Mouse (Mus musculus) lung, embryonic 14.5 days (tissue): Measurements from ENCODE around the gene Crlf1. TPM values are rescaled to one million over a fixed set of nuclear protein-coding genes. Genes with fewer than 3 reads are reported as not detected.

Source experiments
- ATAC-seq: fragments of 200-750 bp; cut with Nextera tagmentation; 2 replicates; pipeline ENCODE4 v1.8.0; 2017; ENCODE audit warnings: mild to moderate bottlenecking, moderate TSS enrichment, moderate library complexity; ENCODE audit not compliant: insufficient read depth
- DNase-seq: peaks from one replicate; pipeline ENCODE4 v3.0.0-alpha.2; 2015
- H3K27ac ChIP-seq: fragments of 300-500 bp; sonication (generic); 2 replicates; pipeline ENCODE4 v1.5.1; 2014; ENCODE audit warnings: low read depth, mild to moderate bottlenecking, moderate library complexity
- H3K27me3 ChIP-seq: fragments of 300-500 bp; sonication (generic); 2 replicates; pipeline ENCODE4 v1.6.1; 2014; ENCODE audit warnings: low read length, control low read depth; ENCODE audit not compliant: insufficient read depth
- H3K36me3 ChIP-seq: fragments of 300-500 bp; sonication (generic); 2 replicates; pipeline ENCODE4 v1.6.1; 2014; ENCODE audit warnings: control low read depth; ENCODE audit not compliant: insufficient read depth
- H3K4me1 ChIP-seq: fragments of 300-500 bp; sonication (generic); 2 replicates; pipeline ENCODE4 v1.6.1; 2014; ENCODE audit warnings: antibody characterized with exemption, control low read depth; ENCODE audit not compliant: insufficient read depth
- H3K4me2 ChIP-seq: fragments of 300-500 bp; sonication (generic); 2 replicates; pipeline ENCODE4 v1.6.1; 2014; ENCODE audit warnings: mild to moderate bottlenecking
- H3K4me3 ChIP-seq: fragments of 300-500 bp; sonication (generic); 2 replicates; pipeline ENCODE4 v1.5.1; 2014; ENCODE audit warnings: low read depth, low read length
- H3K9ac ChIP-seq: fragments of 300-500 bp; sonication (generic); 2 replicates; pipeline ENCODE4 v1.6.1; 2014
- H3K9me3 ChIP-seq: fragments of 300-500 bp; sonication (generic); 2 replicates; pipeline ENCODE4 v1.6.1; 2016; ENCODE audit warnings: low read depth, low read length, control low read depth
- CTCF ChIP-seq: IDR thresholded peaks from 2 replicates; pipeline ENCODE4 v1.5.1; 2016; ENCODE audit warnings: antibody characterized with exemption, low read depth
- WGBS: fragments of 180-500 bp; shearing (Covaris S2); extraction: QIAGEN DNeasy Blood & Tissue Kit; methylation state at CpG from one replicate; pipeline ENCODE4 v1.1.7; 2014; 5-methylcytosine and 5-hydroxymethylcytosine counted together
- polyA plus RNA-seq: library from polyadenylated mRNA; unstranded; fragments of >200 nt; fragmentation: Nextera tagmentation; extraction: Ambion mirVana; gene quantifications from 2 replicates; pipeline ENCODE4 v1.2.1, GENCODE M21; 2014

Gene Crlf1
- polyA plus RNA-seq, 1 experiment from 2014 or later, result 165 TPM

- no peaks in the 10 kb centered on the region for H3K27me3 ChIP-seq
- peak overlapping the region; percentile 90 for H3K27ac ChIP-seq
- TF ChIP-seq CTCF, result peak; percentile 80
- H3K4me2 ChIP-seq, result peak overlapping the region; percentile 83
- peaks cover 15% of the 10 kb centered on the region; the same call in 1 of the 2 replicates for H3K36me3 ChIP-seq
- peak; percentile 99 for DNase-seq
- peaks cover 3% of the 10 kb centered on the region; the same call in 1 of the 2 replicates for H3K4me1 ChIP-seq
- H3K9me3 ChIP-seq, result no peaks in the 10 kb centered on the region
- peak; percentile 82 for ATAC-seq
- H3K9ac ChIP-seq, result peak overlapping the region; percentile 75
- under 1% methylated on average over 51 of the region's 51 CpGs for WGBS
- H3K4me3 ChIP-seq, result peak overlapping the region; percentile 82
Measured at GRCm38 (mm10) chr8:70522592-70523403, 29.8 kb downstream of the Crlf1 start.

- Histone ChIP-seq H3K9me3 (no peaks in the 10 kb centered on the region), H3K27me3 (no peaks in the 10 kb centered on the region), H3K27ac (peak overlapping the region; percentile 89), H3K4me2 (peak overlapping the region; percentile 77), H3K4me3 (peak overlapping the region; percentile 80), H3K4me1 (peaks cover 3% of the 10 kb centered on the region; the same call in 1 of the 2 replicates), H3K9ac (peak overlapping the region; percentile 90), H3K36me3 (peaks cover 25% of the 10 kb centered on the region)
- 3% methylated on average over 8 of the region's 8 CpGs for WGBS
- no peak for ATAC-seq
- DNase-seq, result no peak
- TF ChIP-seq CTCF, result no peak
Measured at GRCm38 (mm10) chr8:70527111-70527511, 34.2 kb downstream of the Crlf1 start.

- H3K9ac ChIP-seq, result peak within 1 kb of the TSS; percentile 90
- H3K4me1 ChIP-seq, result peaks cover 3% of the 10 kb centered on the region; the same call in 1 of the 2 replicates
- peak; percentile 25 for TF ChIP-seq CTCF
- H3K4me3 ChIP-seq, result peak within 1 kb of the TSS; percentile 80
- no peaks in the 10 kb centered on the region for H3K27me3 ChIP-seq
- DNase-seq, result peak; percentile 97
- H3K9me3 ChIP-seq, result no peaks in the 10 kb centered on the region
- peak; percentile 93 for ATAC-seq
- peak within 1 kb of the TSS; percentile 77 for H3K4me2 ChIP-seq
- peaks cover 30% of the 10 kb centered on the region for H3K36me3 ChIP-seq
- peak within 1 kb of the TSS; percentile 89 for H3K27ac ChIP-seq
- under 1% methylated on average over 55 of the region's 61 CpGs for WGBS
Measured at GRCm38 (mm10) chr8:70527512-70528181, 34.7 kb downstream of the Crlf1 start, which contains the start of the genes Fkbp8 and Kxd1. Fkbp8 (plus strand) TSS chr8:70527724. Kxd1 (minus strand) TSS chr8:70527956.

GRCm38 (mm10) chr8:70528182-70528797 lies 35.3 kb downstream of the Crlf1 start:
- no peak for ATAC-seq
- Histone ChIP-seq H3K27ac (peak overlapping the region; percentile 89), H3K9ac (peak overlapping the region; percentile 90), H3K4me1 (peaks cover 3% of the 10 kb centered on the region; the same call in 1 of the 2 replicates), H3K9me3 (no peaks in the 10 kb centered on the region), H3K4me2 (peak overlapping the region; percentile 77), H3K4me3 (peak overlapping the region; percentile 80), H3K36me3 (peaks cover 36% of the 10 kb centered on the region), H3K27me3 (no peaks in the 10 kb centered on the region)
- 19% methylated on average over 13 of the region's 13 CpGs for WGBS
- no peak for DNase-seq
- TF ChIP-seq CTCF, result no peak

GRCm38 (mm10) chr8:70529299-70529698 lies 36.3 kb downstream of the Crlf1 start:
- Histone ChIP-seq H3K4me3 (no peak overlapping the region), H3K4me1 (peaks cover 3% of the 10 kb centered on the region; the same call in 1 of the 2 replicates), H3K9me3 (no peaks in the 10 kb centered on the region), H3K27me3 (no peaks in the 10 kb centered on the region), H3K36me3 (peaks cover 46% of the 10 kb centered on the region), H3K4me2 (peak overlapping the region; percentile 10; the same call in 1 of the 2 replicates), H3K9ac (no peak overlapping the region; the same call in 1 of the 2 replicates), H3K27ac (no peak overlapping the region)
- WGBS, result 74% methylated on average over 5 of the region's 5 CpGs
- no peak for DNase-seq
- TF ChIP-seq CTCF, result no peak
- ATAC-seq, result no peak

GRCm38 (mm10) chr8:70529741-70530161 lies 36.8 kb downstream of the Crlf1 start:
- ATAC-seq (no peak), DNase-seq (no peak)
- H3K9me3 ChIP-seq, result no peaks in the 10 kb centered on the region
- no peaks in the 10 kb centered on the region for H3K27me3 ChIP-seq
- H3K4me3 ChIP-seq, result no peak overlapping the region
- H3K4me2 ChIP-seq, result peak overlapping the region; percentile 10; the same call in 1 of the 2 replicates
- WGBS, result 93% methylated on average over 3 of the region's 3 CpGs
- H3K4me1 ChIP-seq, result peaks cover 3% of the 10 kb centered on the region; the same call in 1 of the 2 replicates
- H3K9ac ChIP-seq, result no peak overlapping the region; the same call in 1 of the 2 replicates
- no peak overlapping the region for H3K27ac ChIP-seq
- no peak for TF ChIP-seq CTCF
- H3K36me3 ChIP-seq, result peaks cover 50% of the 10 kb centered on the region
